Mouse (Mus musculus) right cerebral cortex, adult 18-20 months (tissue): ENCODE measurements around the gene Il1rap.
A peak's percentile ranks its signal among the peaks of the same experiment; 100 is the strongest.

Experiments
- DNase-seq: peaks from one replicate; pipeline ENCODE4 v3.0.0; 2022; ENCODE audit warnings: mixed read lengths

Il1rap gene

DNA sequence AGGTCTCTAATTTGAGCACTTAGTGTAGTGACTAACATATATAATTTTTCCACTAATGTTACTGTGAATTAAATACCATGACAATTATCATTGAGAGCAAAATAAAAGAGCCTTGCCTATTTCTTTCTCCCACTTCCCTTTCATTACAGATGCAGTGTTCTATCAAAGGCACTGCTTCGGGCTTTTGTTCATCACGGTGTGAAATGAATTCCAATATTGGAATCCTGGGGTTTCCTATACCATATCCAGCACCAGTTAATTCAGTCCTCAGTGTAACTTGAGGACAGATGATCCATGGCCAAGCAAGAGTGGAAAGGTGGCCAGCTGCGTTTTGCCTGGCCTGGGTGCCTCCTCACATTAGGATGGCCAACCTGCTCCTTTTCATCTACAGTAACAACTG is 151.1 kb downstream of the Il1rap start:
- no peak for DNase-seq

- DNase-seq, result no peak
These were observed 174.1 kb downstream of the Il1rap start for GRCm38 (mm10) chr16:26755381-26756155.

GRCm38 (mm10) chr16:26775976-26776375 is 194.5 kb downstream of the Il1rap start:
- peak; percentile 83 for DNase-seq

DNA sequence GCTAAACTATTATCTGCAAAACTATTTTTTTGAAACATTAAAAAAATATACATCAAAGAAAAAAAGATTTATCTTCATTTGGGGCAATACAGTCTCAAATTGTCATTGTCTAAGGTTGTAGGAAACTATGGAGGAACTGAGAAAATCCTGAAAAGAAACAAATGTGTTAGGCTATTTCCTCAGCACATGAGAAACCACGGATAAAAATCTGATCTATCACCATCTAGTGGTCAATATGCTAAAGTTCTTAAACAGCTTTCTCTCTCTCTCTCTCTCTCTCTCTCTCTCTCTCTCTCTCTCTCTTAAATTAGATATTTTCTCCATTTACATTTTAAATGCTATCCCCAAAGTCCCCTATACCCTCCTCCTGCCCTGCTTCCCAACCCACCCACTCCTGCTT is 195.6 kb downstream of the Il1rap start:
- DNase-seq, result no peak
